Mouse (Mus musculus): ENCODE measurements at regions not wholly inside any gene's neighbourhood (a gene's known extent, or its start where the extent isn't known, plus 50 kb on each side); places are given as distances from the start of the nearest gene placed in this dataset.
A peak's percentile ranks its signal among the peaks of the same experiment; 100 is the strongest.

DNA sequence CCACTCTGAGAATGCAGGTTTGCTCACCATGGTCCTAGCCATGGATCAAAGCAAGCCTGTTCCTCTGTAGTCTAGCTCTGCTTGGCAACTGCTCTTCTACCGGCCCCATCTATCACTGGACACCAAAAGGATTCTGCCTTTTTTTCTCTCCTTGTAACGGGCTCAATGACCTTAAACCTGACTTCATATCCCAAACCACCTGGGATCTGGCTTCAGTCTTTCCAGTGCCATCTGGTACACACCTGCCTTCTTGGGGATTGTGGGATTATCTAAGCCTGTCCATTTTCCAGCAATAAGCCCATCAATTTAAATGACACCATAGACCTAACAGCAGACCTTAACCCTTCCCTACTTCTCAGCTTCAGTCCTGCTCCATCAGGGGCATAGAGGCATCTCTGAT is 179.6 kb upstream of the Daam1 start:
- Histone ChIP-seq H3K27ac (ENCODE audit: control insufficient read depth, insufficient read depth, low read depth, low read length) (no peak overlapping the region), H3K36me3 (ENCODE audit: control insufficient read depth, insufficient read depth, low read length) (no peaks in the 10 kb centered on the region), H3K4me3 (ENCODE audit: control insufficient read depth, low read depth, low read length) (no peak overlapping the region), H3K4me1 (ENCODE audit: control insufficient read depth, insufficient read depth, low read length) (no peaks in the 10 kb centered on the region), H3K27me3 (ENCODE audit: control insufficient read depth, insufficient read depth, low read length) (no peaks in the 10 kb centered on the region)
- TF ChIP-seq POLR2A (IDR thresholded peaks at IDR 0.05; ENCODE audit: control insufficient read depth, low read depth, low read length) (no peak), CTCF (IDR thresholded peaks at IDR 0.05; ENCODE audit: control insufficient read depth, insufficient read depth, insufficient replicate concordance, low read depth, low read length) (no peak)

DNA sequence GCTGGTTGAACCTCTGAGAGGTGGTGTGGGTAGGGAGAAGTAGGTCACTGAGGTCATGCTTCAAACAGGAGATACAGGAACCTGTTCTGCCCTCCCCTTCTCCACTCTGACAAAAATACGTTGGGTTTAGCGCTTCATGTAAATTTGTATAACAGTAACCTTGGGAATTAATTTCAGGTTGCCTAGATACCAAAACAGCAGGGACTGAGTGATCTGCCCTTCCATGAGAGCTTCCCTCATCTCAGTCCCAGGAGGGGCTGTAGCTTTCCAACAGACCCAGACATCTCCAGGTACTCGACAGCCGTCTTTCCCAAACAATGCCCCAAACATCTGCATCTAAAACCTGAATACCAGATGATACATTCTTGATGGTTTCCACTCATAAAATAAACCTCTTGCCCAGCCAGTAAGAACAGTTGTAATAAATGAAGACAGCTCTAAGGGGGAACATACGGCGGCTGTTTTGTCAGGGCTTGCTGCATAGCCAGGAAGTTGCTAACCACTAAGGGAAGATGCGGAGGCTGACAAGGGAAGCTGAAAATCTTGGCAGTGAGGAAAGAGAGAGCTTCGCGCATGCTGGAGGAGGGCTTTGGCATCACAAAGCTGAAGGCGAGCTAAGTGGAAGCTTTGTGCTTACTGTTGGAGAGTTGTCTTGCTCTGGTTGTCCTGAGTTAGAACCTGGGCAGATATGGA is 137.4 kb upstream of the Daam1 start:
- no peaks in the 10 kb centered on the region for H3K4me1 ChIP-seq (ENCODE audit: control insufficient read depth, insufficient read depth, low read length)
- no peak overlapping the region for H3K27ac ChIP-seq (ENCODE audit: control insufficient read depth, insufficient read depth, low read depth, low read length)
- no peaks in the 10 kb centered on the region for H3K27me3 ChIP-seq (ENCODE audit: control insufficient read depth, insufficient read depth, low read length)
- TF ChIP-seq CTCF (IDR thresholded peaks at IDR 0.05; ENCODE audit: control insufficient read depth, insufficient read depth, insufficient replicate concordance, low read depth, low read length) (no peak), POLR2A (IDR thresholded peaks at IDR 0.05; ENCODE audit: control insufficient read depth, low read depth, low read length) (no peak)
- H3K36me3 ChIP-seq (ENCODE audit: control insufficient read depth, insufficient read depth, low read length), result no peaks in the 10 kb centered on the region
- no peak overlapping the region for H3K4me3 ChIP-seq (ENCODE audit: control insufficient read depth, low read depth, low read length)

DNA sequence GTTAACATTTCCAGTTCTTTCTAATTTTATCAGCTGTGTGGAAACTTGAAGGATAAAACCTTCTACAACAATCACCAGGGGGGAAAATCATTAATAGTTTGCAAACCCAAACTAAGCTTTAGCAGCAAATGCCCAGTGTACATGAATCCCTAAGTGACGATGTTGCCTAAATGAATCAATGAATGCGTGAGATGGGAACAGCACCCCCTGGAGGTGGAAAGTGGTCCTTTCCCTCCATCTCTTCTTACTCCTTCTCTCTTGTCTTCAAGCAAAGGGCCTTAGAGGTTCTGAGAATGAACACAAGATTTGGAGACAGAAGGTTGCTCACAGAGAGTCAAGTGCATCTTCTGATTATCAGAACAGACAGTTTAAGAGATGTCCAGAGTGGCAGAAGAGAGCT is 129.1 kb upstream of the Daam1 start:
- Histone ChIP-seq H3K36me3 (ENCODE audit: control insufficient read depth, insufficient read depth, low read length) (no peaks in the 10 kb centered on the region), H3K27me3 (ENCODE audit: control insufficient read depth, insufficient read depth, low read length) (no peaks in the 10 kb centered on the region), H3K27ac (ENCODE audit: control insufficient read depth, insufficient read depth, low read depth, low read length) (no peak overlapping the region), H3K4me1 (ENCODE audit: control insufficient read depth, insufficient read depth, low read length) (no peaks in the 10 kb centered on the region), H3K4me3 (ENCODE audit: control insufficient read depth, low read depth, low read length) (no peak overlapping the region)
- no peak for TF ChIP-seq CTCF (IDR thresholded peaks at IDR 0.05; ENCODE audit: control insufficient read depth, insufficient read depth, insufficient replicate concordance, low read depth, low read length)
- no peak for TF ChIP-seq POLR2A (IDR thresholded peaks at IDR 0.05; ENCODE audit: control insufficient read depth, low read depth, low read length)

DNA sequence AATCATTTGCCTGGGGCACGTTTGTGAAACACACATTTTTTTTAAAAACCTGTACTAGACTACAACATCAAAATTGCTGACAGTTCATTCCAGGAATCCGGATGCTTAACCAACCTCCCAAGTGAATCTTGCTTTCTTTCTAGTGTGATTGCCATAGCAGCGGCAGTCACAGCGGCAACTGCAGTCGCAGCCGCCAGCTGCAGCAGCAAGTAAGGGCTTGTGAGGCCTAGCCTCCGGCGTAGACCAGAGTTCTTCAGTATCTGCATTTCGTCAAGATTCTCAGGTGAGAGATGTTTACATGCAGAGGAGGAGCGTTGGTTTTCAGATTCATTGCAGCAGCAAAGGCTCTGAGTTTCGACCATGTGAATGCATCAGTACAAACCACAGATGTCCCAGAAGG is 128.7 kb upstream of the Daam1 start:
- no peaks in the 10 kb centered on the region for H3K4me1 ChIP-seq (ENCODE audit: control insufficient read depth, insufficient read depth, low read length)

DNA sequence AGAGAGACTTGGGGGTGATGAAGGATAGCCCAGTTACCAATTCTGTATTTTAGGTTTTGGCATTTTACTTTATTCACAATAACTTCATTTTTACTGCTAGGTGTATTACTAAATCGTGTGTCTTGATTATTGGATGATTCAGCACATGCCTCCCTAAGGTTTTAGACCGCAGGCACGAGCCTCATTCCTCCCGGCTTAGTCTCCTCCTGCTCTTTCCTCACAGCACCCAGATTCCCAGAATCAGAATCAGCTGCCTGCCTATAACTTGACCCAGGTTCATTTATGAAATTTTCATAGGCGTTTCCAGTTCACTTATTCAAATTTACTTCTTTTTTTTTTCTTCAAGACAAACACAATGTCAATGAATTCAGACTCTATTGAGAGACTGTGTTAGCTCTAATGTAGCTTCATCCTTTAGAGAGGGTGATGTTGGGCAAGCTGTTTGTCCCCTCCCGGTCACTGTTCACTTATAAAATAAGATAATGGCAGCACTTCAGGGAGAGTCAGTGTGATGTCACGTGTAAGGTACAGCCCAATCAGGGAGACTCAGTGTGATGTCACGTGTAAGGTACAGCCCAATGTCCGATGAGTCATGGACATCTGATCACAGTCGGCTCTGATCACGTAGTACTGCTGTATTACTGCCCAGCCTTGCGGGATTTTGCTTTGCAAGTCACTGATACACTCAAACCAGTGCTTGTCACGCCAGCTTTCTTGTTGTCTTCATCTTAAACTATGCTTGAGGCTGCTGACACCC is 127.6 kb upstream of the Daam1 start:
- Histone ChIP-seq H3K27ac (ENCODE audit: control insufficient read depth, insufficient read depth, low read depth, low read length) (no peak overlapping the region), H3K4me3 (ENCODE audit: control insufficient read depth, low read depth, low read length) (no peak overlapping the region), H3K27me3 (ENCODE audit: control insufficient read depth, insufficient read depth, low read length) (no peaks in the 10 kb centered on the region), H3K36me3 (ENCODE audit: control insufficient read depth, insufficient read depth, low read length) (no peaks in the 10 kb centered on the region), H3K4me1 (ENCODE audit: control insufficient read depth, insufficient read depth, low read length) (no peaks in the 10 kb centered on the region)
- TF ChIP-seq POLR2A (IDR thresholded peaks at IDR 0.05; ENCODE audit: control insufficient read depth, low read depth, low read length) (no peak), CTCF (IDR thresholded peaks at IDR 0.05; ENCODE audit: control insufficient read depth, insufficient read depth, insufficient replicate concordance, low read depth, low read length) (no peak)

More for the DNA sequence above, 128.7 kb upstream of the Daam1 start:
- Histone ChIP-seq H3K36me3 (ENCODE audit: control insufficient read depth, insufficient read depth, low read length) (no peaks in the 10 kb centered on the region), H3K4me3 (ENCODE audit: control insufficient read depth, low read depth, low read length) (no peak overlapping the region), H3K27me3 (ENCODE audit: control insufficient read depth, insufficient read depth, low read length) (no peaks in the 10 kb centered on the region), H3K27ac (ENCODE audit: control insufficient read depth, insufficient read depth, low read depth, low read length) (no peak overlapping the region)
- no peak for TF ChIP-seq POLR2A (IDR thresholded peaks at IDR 0.05; ENCODE audit: control insufficient read depth, low read depth, low read length)
- no peak for TF ChIP-seq CTCF (IDR thresholded peaks at IDR 0.05; ENCODE audit: control insufficient read depth, insufficient read depth, insufficient replicate concordance, low read depth, low read length)

DNA sequence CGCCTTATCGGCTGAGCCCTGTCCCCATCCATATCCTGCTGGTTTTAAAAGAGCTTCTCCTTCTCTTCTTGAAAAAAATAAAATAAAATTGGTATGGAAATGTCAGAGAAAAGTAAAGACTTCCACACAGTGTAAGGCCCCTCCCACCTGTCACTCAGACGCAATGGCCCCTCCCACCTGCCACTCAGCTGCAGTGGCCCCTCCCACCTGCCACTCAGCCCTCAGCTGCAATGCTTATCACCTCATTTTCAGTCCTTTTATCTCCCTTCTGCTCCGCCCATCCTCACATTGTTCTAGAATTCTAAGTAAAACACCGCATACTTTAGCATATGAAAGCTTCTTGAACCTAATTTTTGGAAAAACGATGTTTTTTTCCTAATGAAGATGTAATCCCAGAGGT is 126.4 kb upstream of the Daam1 start:
- H3K36me3 ChIP-seq (ENCODE audit: control insufficient read depth, insufficient read depth, low read length), result no peaks in the 10 kb centered on the region
- TF ChIP-seq POLR2A (IDR thresholded peaks at IDR 0.05; ENCODE audit: control insufficient read depth, low read depth, low read length) (no peak), CTCF (IDR thresholded peaks at IDR 0.05; ENCODE audit: control insufficient read depth, insufficient read depth, insufficient replicate concordance, low read depth, low read length) (no peak)
- H3K27ac ChIP-seq (ENCODE audit: control insufficient read depth, insufficient read depth, low read depth, low read length), result no peak overlapping the region
- H3K4me1 ChIP-seq (ENCODE audit: control insufficient read depth, insufficient read depth, low read length), result no peaks in the 10 kb centered on the region
- no peaks in the 10 kb centered on the region for H3K27me3 ChIP-seq (ENCODE audit: control insufficient read depth, insufficient read depth, low read length)
- H3K4me3 ChIP-seq (ENCODE audit: control insufficient read depth, low read depth, low read length), result no peak overlapping the region

DNA sequence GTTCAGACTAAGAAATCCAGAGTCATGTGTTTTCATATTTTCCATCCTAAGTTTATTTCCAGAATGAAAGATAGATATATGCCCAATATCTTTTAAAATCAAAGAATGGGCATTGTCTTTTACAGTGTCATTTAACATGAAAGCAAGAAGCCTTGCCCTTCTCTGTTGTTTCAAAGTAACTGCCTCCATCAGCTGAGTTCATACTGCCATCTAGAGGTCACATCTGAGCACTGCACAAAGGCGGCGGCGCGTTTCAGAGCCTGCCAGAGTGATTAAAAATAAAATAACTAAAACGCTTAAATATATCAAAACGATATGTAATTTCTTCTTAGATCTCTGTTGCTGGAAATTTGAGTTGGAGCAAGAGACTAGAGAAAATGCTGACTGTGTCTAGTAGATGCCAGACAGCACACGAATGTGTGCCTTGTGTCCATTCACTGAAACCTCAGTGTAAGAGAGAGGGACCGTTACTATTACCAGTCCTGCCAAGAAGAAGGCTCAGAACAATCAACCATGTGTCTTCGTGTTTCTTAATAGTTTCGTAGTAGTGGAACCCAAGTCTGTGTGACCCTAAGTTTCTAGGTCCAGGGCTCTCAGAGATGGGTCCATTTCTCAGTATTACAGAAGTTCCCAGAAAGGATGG is 123.0 kb upstream of the Daam1 start:
- TF ChIP-seq POLR2A (IDR thresholded peaks at IDR 0.05; ENCODE audit: control insufficient read depth, low read depth, low read length) (no peak), CTCF (IDR thresholded peaks at IDR 0.05; ENCODE audit: control insufficient read depth, insufficient read depth, insufficient replicate concordance, low read depth, low read length) (peak; percentile 83; the same call in 1 of the 2 replicates)

More for the DNA sequence above, 123.0 kb upstream of the Daam1 start:
- H3K36me3 ChIP-seq (ENCODE audit: control insufficient read depth, insufficient read depth, low read length), result no peaks in the 10 kb centered on the region
- no peaks in the 10 kb centered on the region for H3K27me3 ChIP-seq (ENCODE audit: control insufficient read depth, insufficient read depth, low read length)
- no peak overlapping the region for H3K27ac ChIP-seq (ENCODE audit: control insufficient read depth, insufficient read depth, low read depth, low read length)
- H3K4me3 ChIP-seq (ENCODE audit: control insufficient read depth, low read depth, low read length), result no peak overlapping the region
- H3K4me1 ChIP-seq (ENCODE audit: control insufficient read depth, insufficient read depth, low read length), result no peaks in the 10 kb centered on the region
